Mouse (Mus musculus) myocyte (in vitro differentiated cells): ENCODE data around the gene Zfp592. TPM values are rescaled to one million over a fixed set of nuclear protein-coding genes. Genes with fewer than 3 reads are reported as not detected.

ENCODE experiments used
- H3K27me3 ChIP-seq: one replicate; pipeline ENCODE4 v1.6.1; 2011; ENCODE audit not compliant: control insufficient read depth, insufficient read depth, insufficient read length
- H3K36me3 ChIP-seq: one replicate; pipeline ENCODE4 v1.6.1; 2011; ENCODE audit not compliant: control insufficient read depth, insufficient read depth
- H3K4me2 ChIP-seq: one replicate; pipeline ENCODE4 v1.6.1; 2011; ENCODE audit warnings: low read depth, control low read depth
- H3K4me3 ChIP-seq: one replicate; pipeline ENCODE4 v1.5.1; 2011; ENCODE audit warnings: mild to moderate bottlenecking, control low read depth, moderate library complexity
- H3K79me2 ChIP-seq: one replicate; pipeline ENCODE4 v1.6.1; 2011; ENCODE audit not compliant: control insufficient read depth, insufficient read depth
- H3ac ChIP-seq: one replicate; pipeline ENCODE4 v1.6.1; 2011; ENCODE audit not compliant: control insufficient read depth, insufficient read length
- CEBPB ChIP-seq: IDR thresholded peaks from 2 replicates; pipeline ENCODE4 v1.6.1; 2011; ENCODE audit warnings: mild to moderate bottlenecking, moderate library complexity; ENCODE audit not compliant: poor library complexity, insufficient read depth, severe bottlenecking
- E2F4 ChIP-seq: IDR thresholded peaks from one replicate; pipeline ENCODE4 v1.6.1; 2011; ENCODE audit warnings: mild to moderate bottlenecking, control low read depth, moderate library complexity; ENCODE audit not compliant: insufficient read depth
- MAX ChIP-seq: IDR thresholded peaks from one replicate; pipeline ENCODE4 v1.6.1; 2011; ENCODE audit warnings: low read depth, mild to moderate bottlenecking, control low read depth
- MYOD1 ChIP-seq, 3 experiments: IDR thresholded peaks; one replicate each; pipeline ENCODE4 v1.6.1; 2011; ENCODE audit warnings: control low read depth in 2 of 3, low read depth in 2 of 3, mild to moderate bottlenecking in 2 of 3, moderate library complexity in 1 of 3; ENCODE audit not compliant: insufficient read length in 2 of 3, control insufficient read depth in 1 of 3
- MYOG ChIP-seq, 3 experiments: IDR thresholded peaks; one replicate each; pipeline ENCODE4 v1.6.1; 2011; ENCODE audit warnings: control low read depth in 2 of 3, low read depth in 2 of 3, mild to moderate bottlenecking in 2 of 3; ENCODE audit not compliant: insufficient read length in 2 of 3, control insufficient read depth in 1 of 3, insufficient read depth in 1 of 3
- POLR2A ChIP-seq: IDR thresholded peaks from one replicate; pipeline ENCODE4 v1.6.1; 2011; ENCODE audit warnings: low read depth, mild to moderate bottlenecking, control low read depth, moderate library complexity; ENCODE audit not compliant: insufficient read length
- POLR2AphosphoS2 ChIP-seq: IDR thresholded peaks from one replicate; pipeline ENCODE4 v1.6.1; 2011; ENCODE audit warnings: low read depth, control low read depth; ENCODE audit not compliant: insufficient read length
- REST ChIP-seq: IDR thresholded peaks from one replicate; pipeline ENCODE4 v1.6.1; 2011; ENCODE audit warnings: mild to moderate bottlenecking, control low read depth, moderate library complexity; ENCODE audit not compliant: insufficient read depth, insufficient read length
- SRF ChIP-seq: IDR thresholded peaks from one replicate; pipeline ENCODE4 v1.6.1; 2011; ENCODE audit warnings: low read depth; ENCODE audit not compliant: control insufficient read depth, insufficient read length
- TCF12 ChIP-seq: IDR thresholded peaks from one replicate; pipeline ENCODE4 v1.6.1; 2011; ENCODE audit warnings: mild to moderate bottlenecking, control low read depth; ENCODE audit not compliant: poor library complexity, insufficient read depth, severe bottlenecking
- TCF3 ChIP-seq: IDR thresholded peaks from one replicate; pipeline ENCODE4 v1.6.1; 2011; ENCODE audit warnings: low read depth, control low read depth; ENCODE audit not compliant: insufficient read length
- USF1 ChIP-seq: IDR thresholded peaks from one replicate; pipeline ENCODE4 v1.6.1; 2011; ENCODE audit warnings: low read depth, mild to moderate bottlenecking, control low read depth, moderate library complexity
- polyA plus RNA-seq: library from polyadenylated mRNA; unstranded; fragments of >200 nt; fragmentation: generic; extraction: Trizol; gene quantifications from one replicate; pipeline ENCODE4 v1.2.1, GENCODE M21; 2012; ENCODE audit warnings: missing spikeins

Zfp592 gene
- polyA plus RNA-seq, 1 experiment, result 11.9 TPM

GRCm38 (mm10) chr7:80954251-80954650 lies 39.2 kb upstream of the Zfp592 start:
- TF ChIP-seq REST, result no peak
- no peak for TF ChIP-seq E2F4
- TF ChIP-seq MAX, result no peak
- no peak for TF ChIP-seq TCF12
- no peak for TF ChIP-seq POLR2AphosphoS2
- no peak for TF ChIP-seq MYOG (IDR thresholded peaks at IDR 0.05; ENCODE audit: control insufficient read depth in 1 of 3, insufficient read depth in 1 of 3, insufficient read length in 2 of 3, low read depth in 2 of 3)
- no peak for TF ChIP-seq TCF3
- H3K79me2 ChIP-seq, result no peaks in the 10 kb centered on the region
- H3K4me3 ChIP-seq, result no peak overlapping the region
- H3K36me3 ChIP-seq, result no peaks in the 10 kb centered on the region
- peaks cover 12% of the 10 kb centered on the region for H3K27me3 ChIP-seq
- H3ac ChIP-seq, result no peak overlapping the region
- no peak overlapping the region for H3K4me2 ChIP-seq

GRCm38 (mm10) chr7:80956891-80957290 lies 36.6 kb upstream of the Zfp592 start:
- TF ChIP-seq MYOD1 (IDR thresholded peaks at IDR 0.05; ENCODE audit: control insufficient read depth in 1 of 3, insufficient read length in 2 of 3, low read depth in 2 of 3) (no peak), TCF12 (no peak), POLR2A (no peak), SRF (no peak), TCF3 (no peak)
- Histone ChIP-seq H3K36me3 (no peaks in the 10 kb centered on the region), H3K4me3 (no peak overlapping the region), H3K27me3 (peaks cover 12% of the 10 kb centered on the region), H3K4me2 (no peak overlapping the region), H3K79me2 (no peaks in the 10 kb centered on the region), H3ac (no peak overlapping the region)

GRCm38 (mm10) chr7:80959003-80959402 lies 34.5 kb upstream of the Zfp592 start:
- no peak overlapping the region for H3ac ChIP-seq
- no peaks in the 10 kb centered on the region for H3K79me2 ChIP-seq
- no peaks in the 10 kb centered on the region for H3K36me3 ChIP-seq
- H3K4me3 ChIP-seq, result no peak overlapping the region
- H3K4me2 ChIP-seq, result no peak overlapping the region
- peaks cover 7% of the 10 kb centered on the region for H3K27me3 ChIP-seq
- TF ChIP-seq TCF12 (no peak), REST (no peak), TCF3 (no peak), POLR2AphosphoS2 (no peak), POLR2A (no peak), CEBPB (no peak), MYOD1 (IDR thresholded peaks at IDR 0.05; ENCODE audit: control insufficient read depth in 1 of 3, insufficient read length in 2 of 3, low read depth in 2 of 3) (no peak), SRF (no peak), USF1 (no peak), MYOG (IDR thresholded peaks at IDR 0.05; ENCODE audit: control insufficient read depth in 1 of 3, insufficient read depth in 1 of 3, insufficient read length in 2 of 3, low read depth in 2 of 3) (no peak), MAX (no peak)

GRCm38 (mm10) chr7:80962799-80963198 lies 30.7 kb upstream of the Zfp592 start:
- Histone ChIP-seq H3K4me3 (no peak overlapping the region), H3ac (no peak overlapping the region), H3K36me3 (no peaks in the 10 kb centered on the region), H3K27me3 (peaks cover 6% of the 10 kb centered on the region), H3K79me2 (no peaks in the 10 kb centered on the region), H3K4me2 (no peak overlapping the region)
- TF ChIP-seq USF1 (no peak), TCF3 (no peak), POLR2A (no peak), MYOD1 (IDR thresholded peaks at IDR 0.05; ENCODE audit: control insufficient read depth in 1 of 3, insufficient read length in 2 of 3, low read depth in 2 of 3) (no peak), SRF (no peak), TCF12 (no peak)

- Histone ChIP-seq H3K79me2 (no peaks in the 10 kb centered on the region), H3ac (no peak overlapping the region), H3K4me3 (no peak overlapping the region), H3K4me2 (no peak overlapping the region), H3K36me3 (no peaks in the 10 kb centered on the region), H3K27me3 (no peaks in the 10 kb centered on the region)
- TF ChIP-seq POLR2A (no peak), TCF12 (no peak), POLR2AphosphoS2 (no peak), TCF3 (no peak), MYOD1 (IDR thresholded peaks at IDR 0.05; ENCODE audit: control insufficient read depth in 1 of 3, insufficient read length in 2 of 3, low read depth in 2 of 3) (no peak), E2F4 (no peak), SRF (no peak), CEBPB (no peak)
These were observed 22.6 kb upstream of the Zfp592 start for GRCm38 (mm10) chr7:80970913-80971312.
